In the genomic region with DNA sequence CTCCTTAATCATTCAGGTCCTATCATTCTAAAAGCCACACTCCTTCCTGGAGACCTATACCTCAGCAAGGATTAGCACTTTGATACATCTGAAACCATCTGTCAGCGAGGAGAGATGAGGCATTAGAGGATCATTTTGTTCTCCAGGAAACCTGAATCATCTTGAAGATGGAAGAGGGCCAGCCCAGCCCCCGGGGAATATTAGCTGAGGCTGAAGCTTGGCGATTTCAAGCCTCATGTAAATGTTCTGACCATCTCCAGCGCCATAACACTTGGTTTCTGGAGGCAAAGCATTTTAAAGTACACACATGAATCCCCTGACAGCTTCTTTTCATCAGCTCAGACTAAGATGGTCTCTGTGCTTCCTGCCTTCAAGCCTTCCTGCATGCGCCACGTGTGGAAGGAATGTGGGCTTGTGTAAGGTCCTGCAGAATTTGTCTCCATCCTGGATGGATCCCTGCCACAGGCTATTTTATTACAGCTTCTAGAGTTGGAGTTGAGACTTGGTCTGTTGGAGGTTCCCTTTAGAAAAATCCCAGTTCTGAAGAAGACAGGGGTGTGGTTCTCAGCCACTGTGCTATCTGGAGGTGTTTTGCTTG, we compare ENCODE assay signal across 8 mouse cellular contexts. TPM values are rescaled to one million over a fixed set of nuclear protein-coding genes. Genes with fewer than 3 reads are reported as not detected.
DNase-seq lines count a peak whose midpoint lies in the region; ATAC-seq and TF ChIP-seq lines count a peak whose summit lies in the region.
"Had no signal": no experiment of that assay in that cellular context is flagged by ENCODE, and none has a peak within 500 bp of the region (broad histone marks: within the 10 kb centered on the region; RNA-seq: fewer than 3 reads in every experiment).

No protein-coding gene starts in this region.

- no peak for ATAC-seq in midbrain, postnatal 0 days (ENCODE audit: low FRiP score)
- no peak for ATAC-seq in heart, embryonic 16.5 days (replicated peaks; ENCODE audit: extremely low read depth, insufficient read depth, low FRiP score)
- no peak for ATAC-seq in neural tube, embryonic 15.5 days (ENCODE audit: low FRiP score)
- no peak for ATAC-seq in forebrain, embryonic 11.5 days (replicated peaks; ENCODE audit: low FRiP score)
- ATAC-seq in megakaryocyte-erythroid progenitor cell, adult 5-6 weeks (replicated peaks; ENCODE audit: low FRiP score, low TSS enrichment, poor library complexity, severe bottlenecking) = no peak

- 0 out of 2 replicates have a peak, but pooled peaks have one; percentile 5 for TF ChIP-seq CTCF in midbrain, postnatal 0 days (IDR thresholded peaks at IDR 0.05)

- H3K9me3 ChIP-seq in midbrain, postnatal 0 days (ENCODE audit: low read length) = no peaks in the 10 kb centered on the region
- 0 out of 2 replicates have a peak, but pooled peaks cover 2% of the 10 kb centered on the region for H3K9me3 ChIP-seq in midbrain, embryonic 10.5 days (replicated peaks)
- H3K9me3 ChIP-seq in heart, embryonic 16.5 days (replicated peaks; ENCODE audit: control insufficient read depth, low read length) = no peaks in the 10 kb centered on the region
- no peaks in the 10 kb centered on the region for H3K9me3 ChIP-seq in neural tube, embryonic 15.5 days (replicated peaks)
- no peaks in the 10 kb centered on the region for H3K9me3 ChIP-seq in forebrain, embryonic 11.5 days (ENCODE audit: control insufficient read depth, low read length)
- H3K9me3 ChIP-seq: embryonic facial prominence, embryonic 15.5 days had no signal

- WGBS in midbrain, postnatal 0 days = 70% methylated on average over 6 of the region's 6 CpGs
- WGBS in midbrain, embryonic 10.5 days = 87% methylated on average over 6 of the region's 6 CpGs
- WGBS in heart, embryonic 16.5 days = 59% methylated on average over 6 of the region's 6 CpGs
- 67% methylated on average over 6 of the region's 6 CpGs for WGBS in neural tube, embryonic 15.5 days
- 85% methylated on average over 6 of the region's 6 CpGs for WGBS in forebrain, embryonic 11.5 days

- DNase-seq in midbrain, postnatal 0 days (ENCODE audit: low spot score) = no peak
- no peak for DNase-seq in midbrain, embryonic 10.5 days (ENCODE audit: low spot score)
- peak; percentile 57 for DNase-seq in cerebellum, adult 9-11 months
- DNase-seq in forebrain, embryonic 11.5 days (ENCODE audit: low spot score) = no peak

- no peak overlapping the region for H3K9ac ChIP-seq in midbrain, postnatal 0 days (replicated peaks; ENCODE audit: low read length, poor library complexity, severe bottlenecking)
- 0 out of 2 replicates have a peak overlapping the region, but pooled peaks have one; percentile 6 for H3K9ac ChIP-seq in heart, embryonic 16.5 days (ENCODE audit: low read length)
- no peak overlapping the region for H3K9ac ChIP-seq in neural tube, embryonic 15.5 days (replicated peaks)
- no peak overlapping the region for H3K9ac ChIP-seq in forebrain, embryonic 11.5 days (ENCODE audit: low read length)

- no peak overlapping the region for H3K27ac ChIP-seq in midbrain, postnatal 0 days (ENCODE audit: low read depth, low read length)
- H3K27ac ChIP-seq in midbrain, embryonic 10.5 days (replicated peaks) = no peak overlapping the region
- no peak overlapping the region; the same call in 1 of the 2 replicates for H3K27ac ChIP-seq in heart, embryonic 16.5 days (ENCODE audit: low read length)
- peak overlapping the region; percentile 1; the same call in 1 of the 2 replicates for H3K27ac ChIP-seq in neural tube, embryonic 15.5 days (replicated peaks)
- no peak overlapping the region for H3K27ac ChIP-seq in forebrain, embryonic 11.5 days (ENCODE audit: low read depth, low read length)

- H3K36me3 ChIP-seq in midbrain, postnatal 0 days (ENCODE audit: insufficient read depth, low read length) = no peaks in the 10 kb centered on the region
- H3K36me3 ChIP-seq in midbrain, embryonic 10.5 days = no peaks in the 10 kb centered on the region
- no peaks in the 10 kb centered on the region for H3K36me3 ChIP-seq in heart, embryonic 16.5 days (ENCODE audit: control insufficient read depth, insufficient read depth)
- H3K36me3 ChIP-seq in neural tube, embryonic 15.5 days = no peaks in the 10 kb centered on the region
- no peaks in the 10 kb centered on the region for H3K36me3 ChIP-seq in forebrain, embryonic 11.5 days (ENCODE audit: control insufficient read depth, insufficient read depth, low read length)
- H3K36me3 ChIP-seq: embryonic facial prominence, embryonic 15.5 days had no signal

- H3K27me3 ChIP-seq in midbrain, postnatal 0 days (ENCODE audit: insufficient read depth, low read length) = no peaks in the 10 kb centered on the region
- no peaks in the 10 kb centered on the region for H3K27me3 ChIP-seq in midbrain, embryonic 10.5 days (ENCODE audit: low read depth, poor library complexity, severe bottlenecking)
- H3K27me3 ChIP-seq in heart, embryonic 16.5 days (ENCODE audit: control insufficient read depth, insufficient read depth, low read length) = no peaks in the 10 kb centered on the region
- no peaks in the 10 kb centered on the region for H3K27me3 ChIP-seq in neural tube, embryonic 15.5 days (replicated peaks)
- H3K27me3 ChIP-seq in forebrain, embryonic 11.5 days (ENCODE audit: control insufficient read depth, insufficient read depth, low read length) = no peaks in the 10 kb centered on the region
- H3K27me3 ChIP-seq: embryonic facial prominence, embryonic 15.5 days had no signal

- H3K4me3 ChIP-seq in midbrain, postnatal 0 days (ENCODE audit: low read depth, low read length) = no peak overlapping the region
- no peak overlapping the region for H3K4me3 ChIP-seq in midbrain, embryonic 10.5 days
- peak overlapping the region; percentile 80; the same call in 1 of the 2 replicates for H3K4me3 ChIP-seq in heart, embryonic 16.5 days (ENCODE audit: low read length)
- H3K4me3 ChIP-seq in neural tube, embryonic 15.5 days (replicated peaks) = peak overlapping the region; percentile 55; the same call in 1 of the 2 replicates
- no peak overlapping the region for H3K4me3 ChIP-seq in forebrain, embryonic 11.5 days (ENCODE audit: low read depth, low read length)

- no peaks in the 10 kb centered on the region; the same call in 1 of the 2 replicates for H3K4me1 ChIP-seq in midbrain, postnatal 0 days (ENCODE audit: insufficient read depth, low read length)
- peaks cover 21% of the 10 kb centered on the region for H3K4me1 ChIP-seq in midbrain, embryonic 10.5 days
- H3K4me1 ChIP-seq in heart, embryonic 16.5 days (ENCODE audit: control insufficient read depth, insufficient read depth, low read length) = peaks cover 42% of the 10 kb centered on the region
- peaks cover 27% of the 10 kb centered on the region for H3K4me1 ChIP-seq in neural tube, embryonic 15.5 days
- peaks cover 5% of the 10 kb centered on the region; the same call in 1 of the 2 replicates for H3K4me1 ChIP-seq in forebrain, embryonic 11.5 days (replicated peaks; ENCODE audit: control insufficient read depth, insufficient read depth, low read length)

- no peak overlapping the region for H3K4me2 ChIP-seq in midbrain, postnatal 0 days (ENCODE audit: low read depth, low read length, poor library complexity, severe bottlenecking)
- H3K4me2 ChIP-seq in heart, embryonic 16.5 days (ENCODE audit: low read depth, low read length) = peak overlapping the region; percentile 81
- peak overlapping the region; percentile 81 for H3K4me2 ChIP-seq in neural tube, embryonic 15.5 days
- no peak overlapping the region for H3K4me2 ChIP-seq in forebrain, embryonic 11.5 days (ENCODE audit: low read depth, low read length, severe bottlenecking)

RNA-seq across cellular contexts. Expression of a gene that starts 1.3 kb away (rescaled TPM):
- 35.7 and 40.2 TPM in 2 replicates for total RNA-seq in midbrain, postnatal 0 days (2014; rRNA removed)
- polyA plus RNA-seq in midbrain, postnatal 0 days (2015; fragmentation: Nextera tagmentation; extraction: Ambion mirVana) = 76.0 and 83.3 TPM in 2 replicates
- 70.9 and 74.1 TPM in 2 replicates for polyA plus RNA-seq in midbrain, embryonic 10.5 days (2016; fragmentation: Nextera tagmentation; extraction: Ambion mirVana)
- 188 and 196 TPM in 2 replicates for polyA plus RNA-seq in heart, embryonic 16.5 days (2015; fragmentation: Nextera tagmentation; extraction: Ambion mirVana)
- polyA plus RNA-seq in neural tube, embryonic 15.5 days (2015; fragmentation: Nextera tagmentation; extraction: Ambion mirVana) = 86.0 and 89.8 TPM in 2 replicates
- polyA plus RNA-seq in forebrain, embryonic 11.5 days (2014; fragmentation: Nextera tagmentation; extraction: Ambion mirVana) = 71.3 and 75.4 TPM in 2 replicates
- total RNA-seq in megakaryocyte-erythroid progenitor cell, adult 5-6 weeks (2014; fragmentation: Nextera tagmentation) = 56.5 and 92.9 TPM in 2 replicates
- total RNA-seq in megakaryocyte-erythroid progenitor cell, adult 5-6 weeks (2017) = 30.0 and 44.5 TPM in 2 replicates

RNA-seq across cellular contexts. Expression of a gene that starts 54.5 kb away (rescaled TPM):
- total RNA-seq in midbrain, postnatal 0 days (2014; rRNA removed) = 19.0 and 22.2 TPM in 2 replicates
- polyA plus RNA-seq in midbrain, postnatal 0 days (2015; fragmentation: Nextera tagmentation; extraction: Ambion mirVana) = 4.7 TPM in 2 replicates
- 0.96 and 1.1 TPM in 2 replicates for polyA plus RNA-seq in midbrain, embryonic 10.5 days (2016; fragmentation: Nextera tagmentation; extraction: Ambion mirVana)
- 0.91 and 1.4 TPM in 2 replicates for polyA plus RNA-seq in heart, embryonic 16.5 days (2015; fragmentation: Nextera tagmentation; extraction: Ambion mirVana)
- polyA plus RNA-seq in neural tube, embryonic 15.5 days (2015; fragmentation: Nextera tagmentation; extraction: Ambion mirVana) = 4.4 and 5.9 TPM in 2 replicates
- 9.1 and 10.4 TPM in 2 replicates for polyA plus RNA-seq in forebrain, embryonic 11.5 days (2014; fragmentation: Nextera tagmentation; extraction: Ambion mirVana)
- total RNA-seq in megakaryocyte-erythroid progenitor cell, adult 5-6 weeks (2014; fragmentation: Nextera tagmentation) = not detected in 2 replicates
- not detected in 2 replicates for total RNA-seq in megakaryocyte-erythroid progenitor cell, adult 5-6 weeks (2017)

Comparison
In these comparisons a context has a peak if more than half of its experiments do, and no peak if none do; other contexts are left out.
1. H3K4me2 ChIP-seq: peak in heart, embryonic 16.5 days (single experiment) and neural tube, embryonic 15.5 days (single experiment); none in midbrain, postnatal 0 days (single experiment) and forebrain, embryonic 11.5 days (single experiment).
2. H3K4me3 ChIP-seq: peak in heart, embryonic 16.5 days (single experiment) and neural tube, embryonic 15.5 days (single experiment); none in midbrain, postnatal 0 days (single experiment), midbrain, embryonic 10.5 days (single experiment) and forebrain, embryonic 11.5 days (single experiment).